Mouse (Mus musculus): ENCODE measurements at regions not wholly inside any gene's neighbourhood (a gene's known extent, or its start where the extent isn't known, plus 50 kb on each side); places are given as distances from the start of the nearest gene placed in this dataset.

- TF ChIP-seq CEBPB (IDR thresholded peaks at IDR 0.05; ENCODE audit: low read depth) (no peak), MYOG (IDR thresholded peaks at IDR 0.05; ENCODE audit: control insufficient read depth, extremely low read depth, insufficient read length) (no peak)
Measured at GRCm38 (mm10) chr1:73072237-73072904, 56.7 kb upstream of the Tnp1 start.

All from C2C12 (cell line).